Mouse (Mus musculus) MEL (cell line): ENCODE data around the gene Dock4. TPM values are rescaled to one million over a fixed set of nuclear protein-coding genes. Genes with fewer than 3 reads are reported as not detected.

Experiments used
- DNase-seq: peaks from one replicate; pipeline ENCODE4 v3.0.0; 2011; ENCODE audit warnings: low read depth, low spot score
- H3K27ac ChIP-seq: 2 replicates; pipeline ENCODE4 v1.5.1; 2012; ENCODE audit warnings: low read depth, mild to moderate bottlenecking, control low read depth, low read length, moderate library complexity; ENCODE audit not compliant: control insufficient read depth
- H3K27me3 ChIP-seq, 2 experiments: fragments of 150-350 bp in 1 of 2; sonication (generic) in 1 of 2; 2 replicates each; pipeline ENCODE4 v1.6.1; 2012; ENCODE audit warnings: low read length in 2 of 2, mild to moderate bottlenecking in 2 of 2, improper control_type of control experiment in 1 of 2, moderate library complexity in 1 of 2; ENCODE audit not compliant: insufficient read depth in 2 of 2, control insufficient read depth in 1 of 2
- H3K36me3 ChIP-seq, 2 experiments: 2 replicates each; pipeline ENCODE4 v1.6.1; 2012 to 2014; ENCODE audit warnings: low read length in 2 of 2, improper control_type of control experiment in 1 of 2, inconsistent platforms in 1 of 2, mild to moderate bottlenecking in 1 of 2; ENCODE audit not compliant: insufficient read depth in 2 of 2, control insufficient read depth in 1 of 2
- H3K4me1 ChIP-seq, 2 experiments: fragments of 150-350 bp in 1 of 2; sonication (generic) in 1 of 2; 2 replicates each; pipeline ENCODE4 v1.6.1; 2012; ENCODE audit warnings: low read length in 2 of 2, improper control_type of control experiment in 1 of 2, mild to moderate bottlenecking in 1 of 2; ENCODE audit not compliant: insufficient read depth in 2 of 2, control insufficient read depth in 1 of 2
- H3K4me3 ChIP-seq, 2 experiments: fragments of 150-350 bp in 1 of 2; sonication (generic) in 1 of 2; 2 replicates each; pipeline ENCODE4 v1.5.1; 2012; ENCODE audit warnings: low read depth in 2 of 2, low read length in 2 of 2, mild to moderate bottlenecking in 2 of 2, moderate library complexity in 2 of 2, control low read depth in 1 of 2, improper control_type of control experiment in 1 of 2; ENCODE audit not compliant: control insufficient read depth in 1 of 2, insufficient read depth in 1 of 2
- H3K79me2 ChIP-seq: 2 replicates; pipeline ENCODE4 v1.6.1; 2012; ENCODE audit warnings: mild to moderate bottlenecking, low read length, moderate library complexity; ENCODE audit not compliant: control insufficient read depth, poor library complexity, insufficient read depth
- H3K9ac ChIP-seq: 2 replicates; pipeline ENCODE4 v1.6.1; 2012; ENCODE audit warnings: low read depth, mild to moderate bottlenecking, control low read depth, low read length, moderate library complexity; ENCODE audit not compliant: control insufficient read depth, poor library complexity, severe bottlenecking
- H3K9me3 ChIP-seq: fragments of 150-350 bp; sonication (generic); replicated peaks from 2 replicates; pipeline ENCODE4 v1.6.1; 2012; ENCODE audit warnings: mild to moderate bottlenecking, low read length, improper control_type of control experiment, moderate library complexity; ENCODE audit not compliant: insufficient read depth
- BHLHE40 ChIP-seq: IDR thresholded peaks from 2 replicates; pipeline ENCODE4 v1.6.1; 2012; ENCODE audit warnings: low read depth, mild to moderate bottlenecking, inconsistent platforms, low read length, improper control_type of control experiment, borderline replicate concordance
- CHD1 ChIP-seq: IDR thresholded peaks from 2 replicates; pipeline ENCODE4 v1.6.1; 2012; ENCODE audit warnings: low read depth, mild to moderate bottlenecking, inconsistent platforms, low read length, improper control_type of control experiment
- E2F4 ChIP-seq: IDR thresholded peaks from 2 replicates; pipeline ENCODE4 v1.6.1; 2011; ENCODE audit warnings: low read depth, low read length, improper control_type of control experiment, borderline replicate concordance
- ELF1 ChIP-seq: IDR thresholded peaks from 2 replicates; pipeline ENCODE4 v1.6.1; 2014; ENCODE audit warnings: low read depth, mild to moderate bottlenecking, inconsistent platforms, low read length, improper control_type of control experiment, moderate library complexity
- EP300 ChIP-seq, 2 experiments: IDR thresholded peaks; 2 replicates each; pipeline ENCODE4 v1.6.1; 2011; ENCODE audit warnings: improper control_type of control experiment in 2 of 2, low read length in 2 of 2, low read depth in 1 of 2, mild to moderate bottlenecking in 1 of 2
- ETS1 ChIP-seq: IDR thresholded peaks from 2 replicates; pipeline ENCODE4 v1.6.1; 2012; ENCODE audit warnings: low read depth, mild to moderate bottlenecking, inconsistent platforms, low read length, improper control_type of control experiment, moderate library complexity
- GATA1 ChIP-seq: IDR thresholded peaks from 2 replicates; pipeline ENCODE4 v1.6.1; 2011; ENCODE audit warnings: low read depth, low read length, improper control_type of control experiment
- MAFK ChIP-seq: IDR thresholded peaks from 2 replicates; pipeline ENCODE4 v1.6.1; 2011; ENCODE audit warnings: low read depth, mild to moderate bottlenecking, low read length, improper control_type of control experiment, borderline replicate concordance
- MAX ChIP-seq: IDR thresholded peaks from 2 replicates; pipeline ENCODE4 v1.6.1; 2011; ENCODE audit warnings: low read length, improper control_type of control experiment
- MAZ ChIP-seq: IDR thresholded peaks from 2 replicates; pipeline ENCODE4 v1.6.1; 2012; ENCODE audit warnings: low read depth, mild to moderate bottlenecking, inconsistent platforms, low read length, improper control_type of control experiment
- MEF2A ChIP-seq: IDR thresholded peaks from 2 replicates; pipeline ENCODE4 v1.6.1; 2014; ENCODE audit warnings: low read depth, mild to moderate bottlenecking, inconsistent platforms, low read length, improper control_type of control experiment; ENCODE audit not compliant: poor library complexity, insufficient replicate concordance, severe bottlenecking; ENCODE audit errors: extremely low read depth
- MYB ChIP-seq: IDR thresholded peaks from 2 replicates; pipeline ENCODE4 v1.6.1; 2011; ENCODE audit warnings: mild to moderate bottlenecking, low read depth, low read length, improper control_type of control experiment
- NELFE ChIP-seq: IDR thresholded peaks from 2 replicates; pipeline ENCODE4 v1.6.1; 2011; ENCODE audit warnings: low read depth, low read length, improper control_type of control experiment
- POLR2AphosphoS5 ChIP-seq: IDR thresholded peaks from 2 replicates; pipeline ENCODE4 v1.6.1; 2012; ENCODE audit warnings: low read depth, borderline replicate concordance, mild to moderate bottlenecking, inconsistent platforms, low read length, moderate library complexity, mixed read lengths
- RCOR1 ChIP-seq: IDR thresholded peaks from 2 replicates; pipeline ENCODE4 v1.6.1; 2012; ENCODE audit warnings: low read depth, mild to moderate bottlenecking, inconsistent platforms, low read length, improper control_type of control experiment
- SIN3A ChIP-seq: IDR thresholded peaks from 2 replicates; pipeline ENCODE4 v1.6.1; 2012; ENCODE audit warnings: low read length, improper control_type of control experiment, inconsistent platforms
- TCF12 ChIP-seq: IDR thresholded peaks from 2 replicates; pipeline ENCODE4 v1.6.1; 2014; ENCODE audit warnings: low read depth, mild to moderate bottlenecking, inconsistent platforms, low read length, improper control_type of control experiment, moderate library complexity
- UBTF ChIP-seq: IDR thresholded peaks from 2 replicates; pipeline ENCODE4 v1.6.1; 2012; ENCODE audit warnings: low read depth, mild to moderate bottlenecking, inconsistent platforms, low read length, improper control_type of control experiment, moderate library complexity, borderline replicate concordance; ENCODE audit not compliant: insufficient read depth
- ZKSCAN1 ChIP-seq: IDR thresholded peaks from 2 replicates; pipeline ENCODE4 v1.6.1; 2012; ENCODE audit warnings: low read depth, mild to moderate bottlenecking, inconsistent platforms, low read length, improper control_type of control experiment, moderate library complexity
- ZMIZ1 ChIP-seq: IDR thresholded peaks from 2 replicates; pipeline ENCODE4 v1.6.1; 2012; ENCODE audit warnings: low read depth, mild to moderate bottlenecking, inconsistent platforms, low read length, improper control_type of control experiment, moderate library complexity
- ZNF384 ChIP-seq: IDR thresholded peaks from 2 replicates; pipeline ENCODE4 v1.6.1; 2012; ENCODE audit warnings: low read depth, mild to moderate bottlenecking, inconsistent platforms, low read length, improper control_type of control experiment
- polyA plus RNA-seq, 2 experiments: library from polyadenylated mRNA; stranded (reverse) in 1 of 2; unstranded in 1 of 2; fragments of >175 nt in 1 of 2; fragments of >200 nt in 1 of 2; gene quantifications; 2 replicates each; pipeline versions ENCODE4 v1.2.1 to v1.2.4; 2012; ENCODE audit warnings: low replicate concordance in 2 of 2, low read depth in 1 of 2; ENCODE audit not compliant: insufficient read length in 2 of 2, insufficient read depth in 1 of 2, missing spikeins in 1 of 2
- total RNA-seq: library from RNA; depleted of rRNA; stranded (reverse); fragments of 300-350 nt; gene quantifications from 2 replicates; pipeline ENCODE4 v1.2.3, GENCODE M21; 2012

Gene Dock4
- total and polyA plus RNA-seq, 3 experiments: 0.08 to 0.17 TPM; not detected in 1

- peaks cover 6 to 23% of the 10 kb centered on the region in 2 experiments; a peak in 3 of 4 replicates for H3K27me3 ChIP-seq
- H3K27ac ChIP-seq: no peak overlapping the region
- no peaks in the 10 kb centered on the region for H3K36me3 ChIP-seq
- TF ChIP-seq ZKSCAN1 (no peak), SIN3A (no peak), ELF1 (no peak), ETS1 (no peak), BHLHE40 (no peak), NELFE (no peak), MEF2A (no peak), ZNF384 (no peak), UBTF (no peak), GATA1 (no peak), E2F4 (no peak), EP300 (IDR thresholded peaks at IDR 0.05; ENCODE audit: low read depth in 1 of 2, low read length in 2 of 2) (no peak), MAZ (no peak), MAFK (no peak)
- TF ChIP-seq, all 39 proteins: peak for 0
- Histone ChIP-seq H3K4me1 (no peaks in the 10 kb centered on the region), H3K79me2 (no peaks in the 10 kb centered on the region), H3K9ac (no peak overlapping the region), H3K9me3 (no peaks in the 10 kb centered on the region), H3K4me3 (no peak overlapping the region)
- no peak for DNase-seq
Measured at GRCm38 (mm10) chr12:40503520-40503919, 57.8 kb downstream of the Dock4 start.

GRCm38 (mm10) chr12:40504687-40505086, 58.9 kb downstream of the Dock4 start:
- H3K27ac ChIP-seq: no peak overlapping the region
- TF ChIP-seq ZMIZ1 (no peak), MYB (no peak), RCOR1 (no peak), MAZ (no peak), NELFE (no peak), POLR2AphosphoS5 (no peak), MAX (no peak), ZKSCAN1 (no peak), CHD1 (no peak), TCF12 (no peak)
- TF ChIP-seq, all 39 proteins: peak for 0
- Histone ChIP-seq H3K4me1 (no peaks in the 10 kb centered on the region), H3K9ac (no peak overlapping the region), H3K36me3 (no peaks in the 10 kb centered on the region), H3K79me2 (no peaks in the 10 kb centered on the region), H3K27me3 (peaks cover 6 to 23% of the 10 kb centered on the region in 2 experiments; a peak in 3 of 4 replicates), H3K9me3 (no peaks in the 10 kb centered on the region), H3K4me3 (no peak overlapping the region)
- no peak for DNase-seq
